Mouse (Mus musculus): ENCODE results near the gene Parp9. TPM values are rescaled to one million over a fixed set of nuclear protein-coding genes. Genes with fewer than 3 reads are reported as not detected.
A peak's percentile ranks its signal among the peaks of the same experiment; 100 is the strongest.
"Not testable (repeated sequence)": the region's sequence is repeated elsewhere in the genome, so short reads cannot be mapped to it uniquely, and the experiment has no call there.

Parp9 gene
- total RNA-seq, 2 experiments from 2014 or later = 18.1 to 28.3 TPM

DNA sequence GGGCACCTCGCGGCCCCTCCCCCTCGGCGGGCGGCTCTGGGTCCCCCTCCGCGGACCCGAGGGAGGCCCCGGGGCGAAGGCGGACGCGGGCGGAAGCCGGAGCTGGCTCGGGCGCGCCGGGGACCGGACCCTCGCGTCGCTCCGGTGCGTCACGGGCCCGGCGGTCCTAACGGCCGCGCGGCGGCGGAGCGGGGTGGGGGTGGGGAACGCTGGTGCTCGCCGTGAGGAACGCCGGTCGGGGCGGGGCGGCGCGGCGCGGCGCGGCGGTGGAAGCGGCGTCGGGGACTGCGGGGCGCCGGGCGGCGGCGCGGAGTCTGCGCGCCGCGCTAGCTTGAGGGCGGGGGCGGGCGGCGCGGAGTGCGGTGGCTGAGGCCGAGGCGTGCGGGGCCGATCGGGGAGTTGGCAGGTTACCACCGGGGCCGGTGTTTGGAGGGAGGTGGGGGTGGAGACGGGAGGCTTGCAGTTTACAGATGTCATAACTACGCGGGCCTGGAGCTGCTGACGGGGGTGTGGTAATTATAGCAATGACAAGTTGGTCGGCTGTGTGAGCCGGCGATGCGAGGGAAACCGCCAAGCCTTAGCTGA is 45.3 kb downstream of the Parp9 start:
- ATAC-seq (replicated peaks; ENCODE audit: low FRiP score, low TSS enrichment, poor library complexity, severe bottlenecking) = peak; percentile 60

DNA sequence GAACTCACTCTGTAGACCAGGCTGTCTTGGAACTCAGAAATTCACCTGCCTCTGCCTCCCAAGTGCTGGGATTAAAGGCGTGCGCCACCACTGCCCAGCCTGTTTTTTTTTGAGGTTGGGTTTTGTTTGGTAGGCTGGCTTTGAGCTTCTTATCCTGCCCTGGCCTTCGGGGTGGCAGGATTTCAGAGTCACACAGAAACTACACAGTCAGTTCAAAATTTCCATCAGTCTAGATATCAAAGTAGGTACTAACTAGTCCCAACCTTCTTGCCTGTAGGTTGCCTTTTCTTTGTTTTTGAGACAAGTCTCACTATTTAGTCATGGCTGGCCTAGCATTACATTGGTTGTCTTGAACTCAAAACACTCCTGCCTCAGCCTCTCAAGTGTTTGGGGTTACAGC is 46.2 kb downstream of the Parp9 start:
- ATAC-seq (replicated peaks; ENCODE audit: low FRiP score, low TSS enrichment, poor library complexity, severe bottlenecking) = no peak

DNA sequence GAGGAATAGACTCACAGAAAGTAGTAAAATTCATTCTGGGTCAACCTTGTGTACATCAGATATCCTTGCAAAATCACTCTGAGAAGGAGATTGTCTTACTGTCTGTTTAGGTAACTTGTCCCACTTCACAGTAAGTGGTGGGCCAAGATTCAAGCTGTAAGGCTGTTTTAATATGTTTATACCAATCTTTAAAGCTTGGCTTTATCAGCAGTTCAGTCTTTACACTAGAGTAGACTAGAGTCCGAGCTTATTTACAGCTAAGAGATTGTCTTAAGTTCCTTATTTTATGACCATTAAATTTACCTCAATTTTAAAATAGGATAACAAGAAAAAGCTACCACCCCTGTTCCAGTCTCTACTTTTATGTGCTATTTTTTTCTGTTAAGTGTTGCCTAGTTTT is 49.7 kb downstream of the Parp9 start:
- no peak for ATAC-seq (replicated peaks; ENCODE audit: low FRiP score, low TSS enrichment, poor library complexity, severe bottlenecking)

DNA sequence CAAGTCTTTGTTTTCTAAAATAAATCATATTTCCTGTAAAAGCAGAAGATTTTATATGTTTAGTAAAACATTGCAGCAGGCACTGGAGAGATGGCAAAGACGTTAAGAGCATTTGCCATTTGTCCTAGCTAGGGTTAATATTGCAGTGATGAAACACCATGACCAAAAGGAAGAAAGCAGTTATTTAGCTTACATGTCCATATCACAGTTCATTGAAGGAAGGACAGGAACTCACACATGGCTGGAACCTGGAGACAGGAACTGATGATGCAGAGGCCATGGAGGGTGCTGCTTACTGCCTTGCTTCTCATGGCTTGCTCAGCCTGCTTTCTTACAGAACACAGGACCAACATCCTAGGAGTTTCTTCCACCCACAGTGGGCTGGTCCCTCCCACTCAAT is 54.1 kb downstream of the Parp9 start:
- no peak for ATAC-seq (replicated peaks; ENCODE audit: low FRiP score, low TSS enrichment, poor library complexity, severe bottlenecking)

DNA sequence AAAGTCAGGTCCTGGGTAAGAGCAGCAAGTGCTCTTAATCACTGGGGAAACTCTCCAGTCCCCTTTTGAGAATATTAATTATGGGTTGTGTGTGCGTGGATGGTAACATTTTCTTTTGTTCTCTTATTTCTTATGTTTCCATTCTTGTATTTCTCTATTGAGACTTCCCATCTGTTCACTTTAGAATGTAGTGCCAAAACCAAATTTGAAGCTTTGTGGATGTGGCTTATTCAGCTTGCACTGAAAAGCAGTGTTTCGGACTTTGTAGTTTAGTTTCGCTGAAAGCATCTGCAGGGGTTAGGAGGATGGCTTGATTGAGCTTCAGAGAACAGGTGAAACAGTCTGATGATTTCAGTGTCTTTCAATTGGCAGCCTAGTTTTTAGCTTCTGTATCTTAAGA is 55.0 kb downstream of the Parp9 start:
- no peak for ATAC-seq (replicated peaks; ENCODE audit: low FRiP score, low TSS enrichment, poor library complexity, severe bottlenecking)

DNA sequence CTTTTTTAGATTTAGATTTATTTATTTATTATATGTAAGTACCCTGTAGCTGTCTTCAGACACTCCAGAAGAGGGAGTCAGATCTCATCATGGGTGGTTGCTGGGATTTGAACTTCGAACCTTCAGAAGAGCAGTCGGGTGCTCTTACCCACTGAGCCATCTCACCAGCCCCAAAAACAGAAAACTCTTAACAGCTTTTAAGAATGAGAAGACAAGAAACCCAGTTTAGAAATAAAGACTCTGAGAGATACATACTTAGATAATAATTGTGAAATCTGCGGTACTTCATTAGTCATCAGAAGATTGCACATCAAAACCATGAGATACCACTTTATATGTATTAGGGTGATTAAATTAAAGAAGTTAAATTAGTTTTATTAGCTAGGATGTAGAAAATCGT is 60.6 kb downstream of the Parp9 start:
- not testable (repeated sequence) for ATAC-seq (replicated peaks; ENCODE audit: low FRiP score, low TSS enrichment, poor library complexity, severe bottlenecking)

DNA sequence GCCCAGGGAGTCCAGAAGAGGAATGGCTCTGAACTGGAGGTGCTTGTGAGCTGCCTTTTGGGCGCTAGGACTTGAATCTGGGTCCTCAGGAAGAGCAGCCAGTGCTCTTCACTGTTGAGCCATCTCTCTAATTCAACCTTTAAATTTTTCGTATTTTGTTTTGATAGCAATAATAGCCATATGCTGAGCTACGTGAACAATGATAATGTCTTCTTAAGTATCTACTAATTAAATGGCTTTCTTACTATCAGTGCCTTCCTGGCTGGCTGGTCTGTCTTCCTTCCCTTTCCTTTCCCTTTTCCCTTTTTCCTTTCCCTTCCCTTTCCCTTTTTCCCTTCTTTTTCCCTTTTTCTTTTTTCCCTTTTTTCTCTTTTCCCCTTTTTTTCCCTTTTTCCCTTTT is 70.1 kb downstream of the Parp9 start:
- no peak for ATAC-seq (replicated peaks; ENCODE audit: low FRiP score, low TSS enrichment, poor library complexity, severe bottlenecking)

DNA sequence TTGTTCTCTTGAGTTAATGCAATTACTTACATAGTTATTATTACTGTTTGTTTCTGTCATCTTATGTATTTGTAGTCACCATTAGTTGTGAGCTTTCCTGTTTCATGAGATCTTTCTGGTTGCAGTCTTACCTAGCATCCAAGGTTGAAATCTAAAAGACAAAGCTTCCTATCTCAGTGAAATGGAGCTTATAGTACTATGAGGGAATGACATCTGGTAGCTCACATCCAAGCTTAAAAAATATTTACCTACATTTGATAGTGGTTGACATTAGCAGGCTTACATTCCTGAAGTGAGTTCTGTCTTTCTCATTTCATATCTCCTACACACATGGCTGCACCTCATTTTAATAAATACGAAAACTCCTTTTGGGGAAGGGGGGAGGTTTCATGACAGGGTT is 78.1 kb downstream of the Parp9 start:
- no peak for ATAC-seq (replicated peaks; ENCODE audit: low FRiP score, low TSS enrichment, poor library complexity, severe bottlenecking)

Other genes with a start within 250 kb of the Parp9 start
- 2.1 and 5.3 TPM in 2 replicates for gene Dirc2, start 169.1 kb upstream of the Parp9 start, total RNA-seq (2014; fragmentation: Nextera tagmentation)
- gene Dirc2, start 169.1 kb upstream of the Parp9 start, total RNA-seq (2017) = 1.2 and 5.1 TPM in 2 replicates
- 7.2 and 8.0 TPM in 2 replicates for gene Hspbap1, start 168.1 kb upstream of the Parp9 start, total RNA-seq (2014; fragmentation: Nextera tagmentation)
- 5.9 and 6.1 TPM in 2 replicates for gene Hspbap1, start 168.1 kb upstream of the Parp9 start, total RNA-seq (2017)
- 8.3 and 9.3 TPM in 2 replicates for gene Parp14, start 66.9 kb upstream of the Parp9 start, total RNA-seq (2014; fragmentation: Nextera tagmentation)
- 8.4 and 13.8 TPM in 2 replicates for gene Parp14, start 66.9 kb upstream of the Parp9 start, total RNA-seq (2017)
- 15.8 and 19.4 TPM in 2 replicates for gene Dtx3l, start 681 bp downstream of the Parp9 start, total RNA-seq (2014; fragmentation: Nextera tagmentation)
- gene Dtx3l, start 681 bp downstream of the Parp9 start, total RNA-seq (2017) = 22.1 and 23.0 TPM in 2 replicates
- 50.3 and 58.3 TPM in 2 replicates for gene Kpna1, start 40.3 kb downstream of the Parp9 start, total RNA-seq (2014; fragmentation: Nextera tagmentation)
- 52.8 and 55.5 TPM in 2 replicates for gene Kpna1, start 40.3 kb downstream of the Parp9 start, total RNA-seq (2017)
- gene Wdr5b, start 102.7 kb downstream of the Parp9 start, total RNA-seq (2014; fragmentation: Nextera tagmentation) = 6.6 and 8.3 TPM in 2 replicates
- 9.2 and 9.3 TPM in 2 replicates for gene Wdr5b, start 102.7 kb downstream of the Parp9 start, total RNA-seq (2017)
- gene Fam162a, start 133.1 kb downstream of the Parp9 start, total RNA-seq (2014; fragmentation: Nextera tagmentation) = 205 and 208 TPM in 2 replicates
- gene Fam162a, start 133.1 kb downstream of the Parp9 start, total RNA-seq (2017) = 137 and 156 TPM in 2 replicates
- gene Ccdc58, start 133.2 kb downstream of the Parp9 start, total RNA-seq (2014; fragmentation: Nextera tagmentation) = 119 and 149 TPM in 2 replicates
- 93.2 and 218 TPM in 2 replicates for gene Ccdc58, start 133.2 kb downstream of the Parp9 start, total RNA-seq (2017)
- not detected in 2 replicates for gene Csta1, start 192.8 kb downstream of the Parp9 start, total RNA-seq (2014; fragmentation: Nextera tagmentation)
- not detected in 2 replicates for gene Csta1, start 192.8 kb downstream of the Parp9 start, total RNA-seq (2017)
- not detected in 2 replicates for gene Stfa2l1, start 218.3 kb downstream of the Parp9 start, total RNA-seq (2014; fragmentation: Nextera tagmentation)
- not detected in 2 replicates for gene Stfa2l1, start 218.3 kb downstream of the Parp9 start, total RNA-seq (2017)
- gene Gm5483, start 245.7 kb downstream of the Parp9 start, total RNA-seq (2014; fragmentation: Nextera tagmentation) = not detected in 2 replicates
- gene Gm5483, start 245.7 kb downstream of the Parp9 start, total RNA-seq (2017) = not detected in 2 replicates

All from megakaryocyte-erythroid progenitor cell, adult 5-6 weeks (primary cell).